Mouse (Mus musculus): ENCODE measurements at regions not wholly inside any gene's neighbourhood (a gene's known extent, or its start where the extent isn't known, plus 50 kb on each side); places are given as distances from the start of the nearest gene placed in this dataset.

- in situ Hi-C loops (cut with MboI; ENCODE audit: low pct_unique_long_range_greater_than_20kb), result no loop called here
- DNase-seq (ENCODE audit: low read depth, low spot score) (no peak), ATAC-seq (no peak)
- POLR2A ChIA-PET, result no interaction called here
- H3K27me3 ChIP-seq, result no peaks in the 10 kb centered on the region
- CTCF ChIA-PET, result interaction anchor here (1.2 kb wide), 1 partner anchor 23 kb away, joined by 3 read pairs; no protein-coding TSS in a partner anchor
- TF ChIP-seq CTCF (IDR thresholded peaks at IDR 0.05), result no peak
Observed at GRCm38 (mm10) chr7:70641217-70641616, 274.7 kb upstream of the Nr2f2 start.

GRCm38 (mm10) chr7:70640574-70640973, 274.0 kb upstream of the Nr2f2 start:
- no peak for DNase-seq (ENCODE audit: low read depth, low spot score)
- ChIA-PET POLR2A (no interaction called here), CTCF (no interaction called here)
- in situ Hi-C loops (cut with MboI; ENCODE audit: low pct_unique_long_range_greater_than_20kb), result no loop called here
- no peak for TF ChIP-seq CTCF (IDR thresholded peaks at IDR 0.05)
- no peak for ATAC-seq
- no peaks in the 10 kb centered on the region for H3K27me3 ChIP-seq

- ATAC-seq, result no peak
- TF ChIP-seq CTCF (IDR thresholded peaks at IDR 0.05), result no peak
- in situ Hi-C loops (cut with MboI; ENCODE audit: low pct_unique_long_range_greater_than_20kb), result no loop called here
- no peaks in the 10 kb centered on the region for H3K27me3 ChIP-seq
- no peak for DNase-seq (ENCODE audit: low read depth, low spot score)
- ChIA-PET CTCF (interaction anchor here (0.5 kb wide), 1 partner anchor 1064 kb away, joined by 3 read pairs; no protein-coding TSS in a partner anchor), POLR2A (no interaction called here)
Observed at GRCm38 (mm10) chr7:70638161-70638560, 271.6 kb upstream of the Nr2f2 start.

GRCm38 (mm10) chr7:70634016-70634415, 267.5 kb upstream of the Nr2f2 start:
- DNase-seq (ENCODE audit: low read depth, low spot score) (no peak), ATAC-seq (no peak)
- TF ChIP-seq CTCF (IDR thresholded peaks at IDR 0.05), result no peak
- H3K27me3 ChIP-seq, result no peaks in the 10 kb centered on the region
- in situ Hi-C loops (cut with MboI; ENCODE audit: low pct_unique_long_range_greater_than_20kb), result no loop called here
- ChIA-PET CTCF (interaction anchor here (0.9 to 1.1 kb wide), 3 partner anchors 20 to 37 kb away, joined by 3 read pairs; no protein-coding TSS in a partner anchor), POLR2A (no interaction called here)

GRCm38 (mm10) chr7:70633577-70633976, 267.0 kb upstream of the Nr2f2 start:
- POLR2A ChIA-PET, result no interaction called here
- in situ Hi-C loops (cut with MboI; ENCODE audit: low pct_unique_long_range_greater_than_20kb), result no loop called here
- DNase-seq (ENCODE audit: low read depth, low spot score) (peak; percentile 44), ATAC-seq (peak; percentile 94)
- CTCF ChIA-PET, result interaction anchor here (0.9 to 1.1 kb wide), 2 partner anchors 20 to 36 kb away, joined by 3 read pairs; no protein-coding TSS in a partner anchor
- H3K27me3 ChIP-seq, result no peaks in the 10 kb centered on the region
- no peak for TF ChIP-seq CTCF (IDR thresholded peaks at IDR 0.05)

- H3K27me3 ChIP-seq, result no peaks in the 10 kb centered on the region
- ChIA-PET POLR2A (no interaction called here), CTCF (interaction anchor here (1.3 to 1.9 kb wide), 2 partner anchors 11 to 72 kb away, joined by 3 to 7 read pairs; no protein-coding TSS in a partner anchor)
- TF ChIP-seq CTCF (IDR thresholded peaks at IDR 0.05), result no peak
- DNase-seq (ENCODE audit: low read depth, low spot score) (no peak), ATAC-seq (no peak)
- in situ Hi-C loops (cut with MboI; ENCODE audit: low pct_unique_long_range_greater_than_20kb), result no loop called here
Observed at GRCm38 (mm10) chr7:70625643-70626231, 259.2 kb upstream of the Nr2f2 start.

- no peak for ATAC-seq
- TF ChIP-seq CTCF (IDR thresholded peaks at IDR 0.05), result no peak
Observed at GRCm38 (mm10) chr7:70624727-70625642, 258.4 kb upstream of the Nr2f2 start.

GRCm38 (mm10) chr7:70624031-70624726, 257.6 kb upstream of the Nr2f2 start:
- ATAC-seq (no peak), DNase-seq (ENCODE audit: low read depth, low spot score) (no peak)
- ChIA-PET CTCF (interaction anchor here (1.0 to 2.0 kb wide), 3 partner anchors 11 to 22 kb away, joined by 3 to 6 read pairs (median 3); no protein-coding TSS in a partner anchor), POLR2A (interaction anchor here (0.6 kb wide), 1 partner anchor 11 kb away, joined by 4 read pairs; no protein-coding TSS in a partner anchor)
- in situ Hi-C loops (cut with MboI; ENCODE audit: low pct_unique_long_range_greater_than_20kb), result no loop called here
- TF ChIP-seq CTCF (IDR thresholded peaks at IDR 0.05), result no peak
- H3K27me3 ChIP-seq, result no peaks in the 10 kb centered on the region

More at GRCm38 (mm10) chr7:70624727-70625642, 258.4 kb upstream of the Nr2f2 start:
- no peaks in the 10 kb centered on the region for H3K27me3 ChIP-seq
- in situ Hi-C loops (cut with MboI; ENCODE audit: low pct_unique_long_range_greater_than_20kb), result no loop called here
- no peak for DNase-seq (ENCODE audit: low read depth, low spot score)
- ChIA-PET POLR2A (interaction anchor here (0.6 kb wide), 1 partner anchor 12 kb away, joined by 4 read pairs; no protein-coding TSS in a partner anchor), CTCF (interaction anchor here (1.0 to 1.9 kb wide), 4 partner anchors 10 to 72 kb away, joined by 3 to 7 read pairs (median 3); no protein-coding TSS in a partner anchor)

- ChIA-PET CTCF (no interaction called here), POLR2A (no interaction called here)
- ATAC-seq, result no peak
- no peaks in the 10 kb centered on the region for H3K27me3 ChIP-seq
- DNase-seq (ENCODE audit: low read depth, low spot score), result no peak
- in situ Hi-C loops (cut with MboI; ENCODE audit: low pct_unique_long_range_greater_than_20kb), result no loop called here
- TF ChIP-seq CTCF (IDR thresholded peaks at IDR 0.05), result no peak
Observed at GRCm38 (mm10) chr7:70619400-70619799, 252.9 kb upstream of the Nr2f2 start.

- in situ Hi-C loops (cut with MboI; ENCODE audit: low pct_unique_long_range_greater_than_20kb), result no loop called here
- ChIA-PET POLR2A (interaction anchor here (0.6 kb wide), 1 partner anchor 210 kb away, joined by 3 read pairs; no protein-coding TSS in a partner anchor), CTCF (interaction anchor here (1.5 kb wide), 1 partner anchor 24 kb away, joined by 3 read pairs; no protein-coding TSS in a partner anchor)
- no peaks in the 10 kb centered on the region for H3K27me3 ChIP-seq
- TF ChIP-seq CTCF (IDR thresholded peaks at IDR 0.05), result no peak
- no peak for ATAC-seq
- DNase-seq (ENCODE audit: low read depth, low spot score), result no peak
Observed at GRCm38 (mm10) chr7:70618270-70618669, 251.7 kb upstream of the Nr2f2 start.

All from Patski (cell line).